Mouse (Mus musculus): ENCODE measurements around the gene Tsg101.

Gene Tsg101

GRCm38 (mm10) chr7:46877255-46877654, 42.5 kb downstream of the Tsg101 start:
- no peak for DNase-seq (ENCODE audit: low read depth, low spot score)

GRCm38 (mm10) chr7:46876841-46877240, 42.9 kb downstream of the Tsg101 start:
- DNase-seq (ENCODE audit: low read depth, low spot score), result no peak

- DNase-seq (ENCODE audit: low read depth, low spot score), result no peak
Observed at GRCm38 (mm10) chr7:46871988-46872387, 47.8 kb downstream of the Tsg101 start.

- no peak for DNase-seq (ENCODE audit: low read depth, low spot score)
Observed at GRCm38 (mm10) chr7:46860996-46861395, 58.8 kb downstream of the Tsg101 start, which contains the start of gene Ldhc. Gene Ldhc, plus strand, starts transcription at chr7:46861203.

- no peak for DNase-seq (ENCODE audit: low read depth, low spot score)
Observed at GRCm38 (mm10) chr7:46859031-46859430, 60.7 kb downstream of the Tsg101 start.

DNA sequence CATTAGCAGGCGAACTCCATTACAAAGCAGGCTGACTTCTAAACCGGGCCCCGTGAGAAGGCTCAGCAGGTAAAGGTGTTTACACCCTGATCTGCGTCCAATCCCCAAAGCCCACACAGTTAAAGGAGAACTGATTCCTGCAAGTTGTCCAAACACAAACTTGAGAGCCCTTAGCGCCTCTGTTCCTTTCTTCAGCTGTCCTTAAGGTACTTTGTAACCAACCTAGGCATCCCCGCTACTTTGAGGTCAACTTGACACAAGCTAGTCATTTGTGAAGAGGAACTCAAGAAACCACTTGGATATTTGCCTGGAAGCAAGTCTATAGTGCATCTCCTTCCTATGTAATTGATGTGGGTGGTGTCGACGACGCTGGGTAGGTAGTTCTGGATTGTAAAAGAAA, 62.3 kb downstream of the Tsg101 start:
- DNase-seq (ENCODE audit: low read depth, low spot score), result no peak

GRCm38 (mm10) chr7:46855866-46856560, 63.8 kb downstream of the Tsg101 start:
- DNase-seq (ENCODE audit: low read depth, low spot score), result no peak

DNA sequence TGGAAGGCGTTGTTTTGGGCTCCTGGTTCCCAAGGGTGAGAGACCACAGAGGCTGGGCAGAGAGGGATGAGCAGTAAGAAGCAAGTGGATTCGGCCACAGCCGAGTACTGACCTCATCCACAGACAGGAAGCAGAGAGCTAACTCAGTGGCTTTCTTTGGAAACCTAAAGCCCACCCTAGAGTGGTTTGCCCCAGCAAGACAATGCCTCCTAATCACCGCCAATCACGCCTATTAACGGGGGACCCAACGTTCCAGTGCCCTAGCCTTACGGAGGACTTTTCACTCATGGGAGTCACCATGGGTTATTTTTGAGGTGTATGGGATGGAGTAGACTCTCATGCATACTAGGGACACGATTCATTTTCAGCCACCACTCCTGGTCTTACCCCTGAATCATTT, 66.4 kb downstream of the Tsg101 start:
- DNase-seq (ENCODE audit: low read depth, low spot score), result no peak

- DNase-seq (ENCODE audit: low read depth, low spot score), result no peak
Observed at GRCm38 (mm10) chr7:46852666-46853065, 67.1 kb downstream of the Tsg101 start.

DNA sequence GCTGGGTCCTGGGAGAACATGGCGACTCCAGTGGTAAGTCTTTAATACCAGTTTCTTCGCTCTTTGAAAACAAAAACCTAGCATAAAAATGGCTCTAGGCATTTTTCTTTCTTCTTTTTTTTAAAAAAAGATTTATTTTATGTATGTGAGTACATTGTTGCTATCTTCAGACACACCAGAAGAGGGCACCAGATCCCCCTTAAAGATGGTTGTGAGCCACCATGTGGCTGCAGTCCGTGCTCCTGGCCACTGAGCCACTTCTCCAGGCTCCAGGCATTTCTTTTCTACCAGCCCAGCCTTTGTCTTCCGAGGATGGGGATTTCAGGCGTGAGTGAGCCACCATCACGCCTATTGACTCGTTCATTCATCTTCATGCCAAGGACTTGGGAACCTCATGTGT, 68.7 kb downstream of the Tsg101 start:
- DNase-seq (ENCODE audit: low read depth, low spot score), result no peak

DNA sequence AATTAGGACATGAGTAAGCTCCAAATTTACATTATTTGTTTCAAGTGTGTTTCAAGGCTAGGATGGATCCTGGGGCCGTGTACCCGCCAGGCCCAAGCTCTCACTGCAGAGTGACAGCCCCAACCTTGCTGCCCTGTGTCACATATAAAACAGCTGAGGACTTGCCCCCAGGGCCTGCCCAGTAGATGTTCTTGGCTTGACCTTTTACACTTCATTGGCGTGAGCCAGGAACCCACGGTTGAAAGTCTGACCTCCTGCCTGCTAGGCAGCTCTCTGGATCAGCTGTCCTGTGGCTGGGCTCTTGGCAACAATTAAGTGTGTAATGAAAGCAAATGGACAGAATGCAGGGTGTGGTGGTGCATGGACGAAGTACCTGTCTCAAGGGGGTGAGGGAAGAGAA, 70.5 kb downstream of the Tsg101 start:
- DNase-seq (ENCODE audit: low read depth, low spot score), result no peak

- DNase-seq (ENCODE audit: low read depth, low spot score), result peak; percentile 83
Observed at GRCm38 (mm10) chr7:46846486-46847244, 73.1 kb downstream of the Tsg101 start.

DNA sequence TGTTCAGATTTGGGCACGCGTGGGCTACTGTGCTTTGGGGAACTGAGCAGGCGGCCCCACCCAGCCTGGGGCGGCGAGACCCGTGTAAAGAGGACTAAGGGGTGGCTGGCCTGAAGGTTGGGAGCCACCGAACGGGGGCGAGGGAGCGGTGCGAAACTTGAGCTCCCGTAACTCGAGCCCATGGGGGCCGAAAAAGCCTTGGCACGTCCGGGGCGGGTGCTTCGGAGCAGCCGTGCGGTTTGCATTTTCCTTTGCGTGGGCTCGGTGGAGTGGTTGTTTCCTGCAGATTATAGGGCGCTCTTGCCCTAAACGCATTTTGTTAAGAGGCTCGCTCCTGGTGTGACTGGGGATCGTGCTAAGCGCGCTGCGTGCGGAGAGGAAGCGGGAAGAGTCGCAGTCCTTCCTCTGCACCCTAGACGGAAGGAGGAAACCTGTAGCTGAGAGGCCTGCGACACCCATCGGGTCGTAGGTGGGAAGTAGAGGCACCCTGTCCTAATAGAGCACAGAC, 73.7 kb downstream of the Tsg101 start:
- DNase-seq (ENCODE audit: low read depth, low spot score), result peak; percentile 25

GRCm38 (mm10) chr7:46845211-46845977, 74.4 kb downstream of the Tsg101 start:
- DNase-seq (ENCODE audit: low read depth, low spot score), result peak; percentile 92

DNA sequence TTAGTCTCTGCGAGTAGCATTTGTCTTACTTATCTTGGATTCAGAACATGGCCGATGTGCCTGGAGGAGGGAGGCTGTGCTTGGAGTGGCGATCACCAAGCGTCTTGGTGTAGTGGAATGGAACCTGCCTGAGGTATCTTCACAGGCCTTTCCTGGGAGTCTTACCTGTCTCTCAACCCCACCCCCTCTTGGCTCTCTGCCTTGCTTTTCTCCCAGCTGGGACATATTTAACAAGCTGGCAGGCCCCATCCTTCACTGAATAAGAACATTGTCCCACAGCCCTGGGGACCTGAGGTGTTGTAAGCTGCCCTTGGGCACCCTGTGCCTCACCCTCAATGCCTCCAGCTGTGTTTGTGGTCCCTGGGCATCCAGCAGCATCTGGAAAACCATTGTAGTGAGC, 76.2 kb downstream of the Tsg101 start:
- DNase-seq (ENCODE audit: low read depth, low spot score), result no peak

GRCm38 (mm10) chr7:46842278-46842677, 77.5 kb downstream of the Tsg101 start:
- DNase-seq (ENCODE audit: low read depth, low spot score), result no peak

- no peak for DNase-seq (ENCODE audit: low read depth, low spot score)
Observed at GRCm38 (mm10) chr7:46840787-46841525, 78.8 kb downstream of the Tsg101 start, which contains the start of gene Ldha. Gene Ldha, plus strand, starts transcription at chr7:46841475.

GRCm38 (mm10) chr7:46840326-46840725, 79.4 kb downstream of the Tsg101 start:
- DNase-seq (ENCODE audit: low read depth, low spot score), result no peak

- DNase-seq (ENCODE audit: low read depth, low spot score), result no peak
Observed at GRCm38 (mm10) chr7:46839861-46840260, 79.9 kb downstream of the Tsg101 start.

GRCm38 (mm10) chr7:46839446-46839845, 80.3 kb downstream of the Tsg101 start:
- DNase-seq (ENCODE audit: low read depth, low spot score), result no peak
